Comparison of ENCODE assay signal across 21 mouse cellular contexts in the genomic region with DNA sequence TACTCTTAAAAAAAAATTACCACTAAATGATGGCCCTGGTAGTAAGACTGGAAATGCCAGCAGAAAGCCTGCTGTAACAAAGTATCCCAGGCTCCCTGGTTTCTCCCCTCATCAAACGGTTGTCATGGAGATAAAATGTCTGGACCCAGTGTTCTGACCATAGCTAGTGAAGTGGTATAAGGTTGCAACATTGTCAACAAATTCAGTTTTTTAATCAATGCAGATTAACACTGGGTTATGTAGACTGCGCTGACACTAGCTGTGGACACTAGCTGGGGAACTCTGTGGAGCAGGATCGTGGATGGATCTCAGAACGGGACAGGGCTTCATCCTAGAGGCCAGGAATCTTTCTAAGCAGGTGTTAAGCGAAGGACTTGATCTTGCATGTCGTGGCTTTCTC. TPM values are rescaled to one million over a fixed set of nuclear protein-coding genes. Genes with fewer than 3 reads are reported as not detected.
DNase-seq lines count a peak whose midpoint lies in the region; ATAC-seq and TF ChIP-seq lines count a peak whose summit lies in the region.
"Had no signal": no experiment of that assay in that cellular context is flagged by ENCODE, and none has a peak within 500 bp of the region (broad histone marks: within the 10 kb centered on the region; RNA-seq: fewer than 3 reads in every experiment).

No protein-coding gene starts in this region.

- H3K4me2 ChIP-seq in liver, embryonic 12.5 days: no peak overlapping the region
- no peak overlapping the region for H3K4me2 ChIP-seq in liver, postnatal 0 days (ENCODE audit: low read depth, low read length)

- no peak overlapping the region for H3K4me3 ChIP-seq in liver, adult 2 months (ENCODE audit: insufficient read depth, low read depth, low read length)
- H3K4me3 ChIP-seq in liver, embryonic 12.5 days: no peak overlapping the region
- H3K4me3 ChIP-seq in liver, postnatal 0 days (ENCODE audit: low read depth, low read length): no peak overlapping the region

- H3K9me3 ChIP-seq in liver, embryonic 12.5 days (replicated peaks): no peaks in the 10 kb centered on the region
- H3K9me3 ChIP-seq in liver, postnatal 0 days (ENCODE audit: low read length): no peaks in the 10 kb centered on the region
- H3K9me3 ChIP-seq: G1E had no signal

- no peak for TF ChIP-seq CTCF in liver, adult 2 months (IDR thresholded peaks at IDR 0.05; ENCODE audit: low read depth, low read length)
- TF ChIP-seq CTCF in liver, postnatal 0 days (IDR thresholded peaks at IDR 0.05; ENCODE audit: low read depth): no peak

- H3K4me1 ChIP-seq in liver, adult 2 months (ENCODE audit: control insufficient read depth, insufficient read depth, low read length): peaks cover 19% of the 10 kb centered on the region
- H3K4me1 ChIP-seq in liver, embryonic 12.5 days: no peaks in the 10 kb centered on the region
- peaks cover 8% of the 10 kb centered on the region for H3K4me1 ChIP-seq in liver, postnatal 0 days (ENCODE audit: insufficient read depth)

- H3K79me2 ChIP-seq in liver, adult 2 months (ENCODE audit: control insufficient read depth, insufficient read depth, low read length): no peaks in the 10 kb centered on the region

- 42% methylated on average over 6 of the region's 6 CpGs for WGBS in liver, adult 2 months
- 68% methylated on average over 6 of the region's 6 CpGs for WGBS in liver, embryonic 12.5 days (ENCODE audit: insufficient replicate concordance)
- WGBS in liver, postnatal 0 days (ENCODE audit: insufficient replicate concordance): 71% methylated on average over 6 of the region's 6 CpGs

- no peaks in the 10 kb centered on the region for H3K27me3 ChIP-seq in liver, adult 2 months (ENCODE audit: control insufficient read depth, insufficient read depth, low read length)
- H3K27me3 ChIP-seq in liver, embryonic 12.5 days (replicated peaks): no peaks in the 10 kb centered on the region
- H3K27me3 ChIP-seq in liver, postnatal 0 days (ENCODE audit: insufficient read depth, low read length): no peaks in the 10 kb centered on the region
- H3K27me3 ChIP-seq: CH12.LX, Patski had no signal

- H3K9ac ChIP-seq in liver, adult 2 months (ENCODE audit: low read depth, low read length): no peak overlapping the region; the same call in 1 of the 2 replicates
- no peak overlapping the region for H3K9ac ChIP-seq in liver, embryonic 12.5 days
- H3K9ac ChIP-seq in liver, postnatal 0 days (replicated peaks): no peak overlapping the region

- TF ChIP-seq POLR2A in liver, adult 2 months (IDR thresholded peaks at IDR 0.05; ENCODE audit: extremely low read depth, insufficient read depth, low read length): no peak

- TF ChIP-seq EP300 in liver, postnatal 0 days (IDR thresholded peaks at IDR 0.05; ENCODE audit: low read depth): no peak

- no peak for ATAC-seq in liver, embryonic 12.5 days
- ATAC-seq in liver, postnatal 0 days: peak; percentile 58; the same call in 1 of the 2 replicates
- ATAC-seq: activated CD4-positive, CD25-positive, alpha-beta regulatory T cell, adult 4 months; CD4-positive, CD25-positive, alpha-beta regulatory T cell, adult 4 months; Patski had no signal

- peak; percentile 78 for DNase-seq in liver, adult 2 months (ENCODE audit: extremely low read depth, low read depth, low spot score)
- DNase-seq in liver, postnatal 0 days: no peak
- DNase-seq in liver: no peak
- DNase-seq in testis, postnatal 14 days (ENCODE audit: low spot score): peak; percentile 11
- no peak for DNase-seq in testis, postnatal 10 days (ENCODE audit: low spot score)
- DNase-seq: adrenal gland, adult 2 months; adrenal gland, adult 8-10 months; adrenal gland, postnatal 10 days; adrenal gland, postnatal 14 days; adrenal gland, postnatal 25 days; adrenal gland, postnatal 36 days; B cell, adult 2 months; cerebellum, adult 11 months; cerebellum, adult 11-12 months; cerebellum, adult 18-20 months had no signal

- peak overlapping the region; percentile 47 for H3K27ac ChIP-seq in liver, adult 2 months (replicated peaks; ENCODE audit: insufficient read depth, low read depth, low read length)
- no peak overlapping the region for H3K27ac ChIP-seq in liver, embryonic 12.5 days
- no peak overlapping the region for H3K27ac ChIP-seq in liver, postnatal 0 days (ENCODE audit: low read depth)

- H3K36me3 ChIP-seq in liver, adult 2 months (ENCODE audit: control insufficient read depth, insufficient read depth, low read length): no peaks in the 10 kb centered on the region
- H3K36me3 ChIP-seq in liver, embryonic 12.5 days: no peaks in the 10 kb centered on the region
- H3K36me3 ChIP-seq in liver, postnatal 0 days (replicated peaks; ENCODE audit: insufficient read depth, low read length): no peaks in the 10 kb centered on the region
- H3K36me3 ChIP-seq: G1E had no signal

RNA-seq across cellular contexts. Expression of gene Gclc, which starts 47.8 kb away (rescaled TPM):
- total RNA-seq in liver, adult 2 months (2014; rRNA removed): 122 and 173 TPM in 2 replicates
- 125 and 136 TPM in 2 replicates for polyA plus RNA-seq in liver, adult 2 months (2012; rRNA removed)
- polyA plus RNA-seq in liver, embryonic 12.5 days (2016; fragmentation: Nextera tagmentation; extraction: Ambion mirVana): 44.5 and 45.0 TPM in 2 replicates
- polyA plus RNA-seq in liver, postnatal 0 days (2015; fragmentation: Nextera tagmentation; extraction: Ambion mirVana): 22.9 and 24.0 TPM in 2 replicates

Comparison
In these comparisons a context has a peak if more than half of its experiments do, and no peak if none do; other contexts are left out.
1. DNase-seq: peak in liver, adult 2 months (single experiment) and testis, postnatal 14 days (single experiment); none in liver, postnatal 0 days (single experiment), liver (single experiment) and testis, postnatal 10 days (single experiment).